Mouse (Mus musculus) midbrain, postnatal 0 days (tissue): ENCODE results near the gene Sncg. TPM values are rescaled to one million over a fixed set of nuclear protein-coding genes. Genes with fewer than 3 reads are reported as not detected.

Experiments used
- ATAC-seq: fragments of 200-750 bp; cut with Nextera tagmentation; 2 replicates; pipeline ENCODE4 v1.8.0; 2017; ENCODE audit warnings: moderate number of reproducible peaks, mild to moderate bottlenecking, moderate TSS enrichment, moderate library complexity; ENCODE audit not compliant: low FRiP score
- DNase-seq: peaks from one replicate; pipeline ENCODE4 v3.0.0-alpha.2; 2015; ENCODE audit warnings: low spot score
- H3K27ac ChIP-seq: fragments of 300-500 bp; sonication (generic); 2 replicates; pipeline ENCODE4 v1.5.1; 2014; ENCODE audit warnings: low read depth, mild to moderate bottlenecking, low read length, mixed read lengths
- H3K27me3 ChIP-seq: fragments of 300-500 bp; sonication (generic); 2 replicates; pipeline ENCODE4 v1.6.1; 2014; ENCODE audit warnings: low read length, control low read depth, mixed read lengths; ENCODE audit not compliant: insufficient read depth
- H3K36me3 ChIP-seq: fragments of 300-500 bp; sonication (generic); 2 replicates; pipeline ENCODE4 v1.6.1; 2014; ENCODE audit warnings: low read length, control low read depth, mixed read lengths; ENCODE audit not compliant: insufficient read depth
- H3K4me1 ChIP-seq: fragments of 300-500 bp; sonication (generic); 2 replicates; pipeline ENCODE4 v1.6.1; 2014; ENCODE audit warnings: mild to moderate bottlenecking, control low read depth, antibody characterized with exemption, low read length, mixed read lengths; ENCODE audit not compliant: insufficient read depth
- H3K4me2 ChIP-seq: fragments of 300-500 bp; sonication (generic); 2 replicates; pipeline ENCODE4 v1.6.1; 2014; ENCODE audit warnings: low read depth, mild to moderate bottlenecking, low read length, mixed read lengths; ENCODE audit not compliant: poor library complexity, severe bottlenecking
- H3K4me3 ChIP-seq: fragments of 300-500 bp; sonication (generic); 2 replicates; pipeline ENCODE4 v1.5.1; 2014; ENCODE audit warnings: low read depth, mild to moderate bottlenecking, low read length, moderate library complexity
- H3K9ac ChIP-seq: fragments of 300-500 bp; sonication (generic); replicated peaks from 2 replicates; pipeline ENCODE4 v1.6.1; 2014; ENCODE audit warnings: mild to moderate bottlenecking, low read length, moderate library complexity, mixed read lengths; ENCODE audit not compliant: poor library complexity, severe bottlenecking
- H3K9me3 ChIP-seq: fragments of 300-500 bp; sonication (generic); 2 replicates; pipeline ENCODE4 v1.6.1; 2016; ENCODE audit warnings: low read length, control low read depth
- CTCF ChIP-seq: IDR thresholded peaks from 2 replicates; pipeline ENCODE4 v1.5.1; 2016; ENCODE audit warnings: antibody characterized with exemption, mild to moderate bottlenecking
- WGBS: fragments of 180-500 bp; shearing (Covaris S2); extraction: QIAGEN DNeasy Blood & Tissue Kit; methylation state at CpG from one replicate; pipeline ENCODE4 v1.1.7; 2014; 5-methylcytosine and 5-hydroxymethylcytosine counted together
- polyA plus RNA-seq: library from polyadenylated mRNA; unstranded; fragments of >200 nt; fragmentation: Nextera tagmentation; extraction: Ambion mirVana; gene quantifications from 2 replicates; pipeline ENCODE4 v1.2.1, GENCODE M21; 2015
- total RNA-seq: library from RNA; depleted of rRNA; stranded (reverse); fragments of >200 nt; gene quantifications from 2 replicates; pipeline ENCODE4 v1.2.3, GENCODE M21; 2014

Gene Sncg
- total and polyA plus RNA-seq, 2 experiments from 2014 or later, result 22.3 to 26.1 TPM

DNA sequence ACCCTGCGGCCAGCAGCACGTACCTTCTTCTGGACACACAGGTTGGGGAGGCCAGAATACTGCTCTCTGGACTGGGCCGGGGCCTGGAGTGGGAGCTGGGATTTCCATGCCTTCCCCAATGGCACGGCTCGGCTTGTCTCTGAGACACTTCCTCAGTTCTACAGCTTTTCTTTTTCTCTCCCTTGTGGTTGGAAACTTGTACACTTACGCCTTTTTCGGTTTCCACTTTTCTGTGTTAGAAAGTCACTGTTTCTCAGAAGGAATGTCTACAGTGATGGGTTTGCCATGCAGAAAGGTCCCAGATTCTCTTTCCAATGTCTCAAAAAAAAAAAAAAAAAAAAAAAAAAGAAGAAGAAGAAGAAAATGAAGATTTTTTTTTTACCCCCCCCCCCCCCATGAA is 28.8 kb upstream of the Sncg start:
- Histone ChIP-seq H3K9ac (no peak overlapping the region), H3K27ac (no peak overlapping the region), H3K27me3 (no peaks in the 10 kb centered on the region), H3K4me3 (no peak overlapping the region), H3K4me1 (no peaks in the 10 kb centered on the region), H3K4me2 (no peak overlapping the region), H3K9me3 (no peaks in the 10 kb centered on the region), H3K36me3 (peaks cover 9% of the 10 kb centered on the region; the same call in 1 of the 2 replicates)
- DNase-seq, result no peak
- no peak for ATAC-seq
- 97% methylated on average over 7 of the region's 7 CpGs for WGBS
- TF ChIP-seq CTCF, result no peak

- Histone ChIP-seq H3K4me1 (no peaks in the 10 kb centered on the region), H3K27ac (no peak overlapping the region), H3K9ac (no peak overlapping the region), H3K36me3 (peaks cover 9% of the 10 kb centered on the region; the same call in 1 of the 2 replicates), H3K9me3 (no peaks in the 10 kb centered on the region), H3K4me2 (no peak overlapping the region), H3K4me3 (no peak overlapping the region), H3K27me3 (no peaks in the 10 kb centered on the region)
- WGBS, result 87% methylated on average over 8 of the region's 8 CpGs
- DNase-seq (no peak), ATAC-seq (no peak)
- TF ChIP-seq CTCF, result no peak
These were observed 28.3 kb upstream of the Sncg start for GRCm38 (mm10) chr14:34402871-34403270.

DNA sequence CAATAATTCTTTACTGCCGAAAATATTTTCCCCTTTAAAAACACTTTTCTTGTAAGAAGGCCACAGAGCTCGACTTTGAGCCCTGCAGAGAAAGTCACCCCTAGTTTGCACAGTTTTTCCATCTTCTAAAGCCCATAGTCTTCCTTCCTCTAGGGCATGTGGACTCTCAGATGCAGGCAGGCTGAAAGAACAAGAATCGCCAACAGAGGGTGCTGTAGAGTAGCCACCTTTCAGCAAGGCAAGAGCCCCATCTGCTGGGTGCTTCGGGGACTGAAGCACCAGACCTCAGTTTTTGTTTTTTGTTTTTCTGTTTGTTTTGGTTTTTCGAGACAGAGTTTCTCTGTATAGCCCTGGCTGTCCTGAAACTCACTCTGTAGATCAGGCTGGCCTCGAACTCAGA is 26.5 kb upstream of the Sncg start:
- Histone ChIP-seq H3K27ac (no peak overlapping the region), H3K36me3 (peaks cover 3% of the 10 kb centered on the region; the same call in 1 of the 2 replicates), H3K4me3 (no peak overlapping the region), H3K9me3 (no peaks in the 10 kb centered on the region), H3K4me1 (no peaks in the 10 kb centered on the region), H3K9ac (no peak overlapping the region), H3K4me2 (no peak overlapping the region), H3K27me3 (no peaks in the 10 kb centered on the region)
- TF ChIP-seq CTCF, result peak; percentile 87
- 53% methylated on average over 6 of the region's 6 CpGs for WGBS
- DNase-seq (peak; percentile 61), ATAC-seq (no peak)

GRCm38 (mm10) chr14:34400021-34400420 is 25.4 kb upstream of the Sncg start:
- Histone ChIP-seq H3K9ac (no peak overlapping the region), H3K4me3 (no peak overlapping the region), H3K27me3 (no peaks in the 10 kb centered on the region), H3K4me2 (no peak overlapping the region), H3K36me3 (peaks cover 3% of the 10 kb centered on the region; the same call in 1 of the 2 replicates), H3K27ac (no peak overlapping the region), H3K4me1 (no peaks in the 10 kb centered on the region), H3K9me3 (no peaks in the 10 kb centered on the region)
- no peak for TF ChIP-seq CTCF
- ATAC-seq, result no peak
- 92% methylated on average over 3 of the region's 3 CpGs for WGBS
- DNase-seq, result no peak

GRCm38 (mm10) chr14:34399301-34399700 is 24.7 kb upstream of the Sncg start:
- no peak overlapping the region for H3K27ac ChIP-seq
- no peak for DNase-seq
- TF ChIP-seq CTCF, result no peak
- H3K4me1 ChIP-seq, result no peaks in the 10 kb centered on the region
- H3K9ac ChIP-seq, result no peak overlapping the region
- H3K36me3 ChIP-seq, result peaks cover 3% of the 10 kb centered on the region; the same call in 1 of the 2 replicates
- ATAC-seq, result no peak
- no peak overlapping the region for H3K4me3 ChIP-seq
- no peaks in the 10 kb centered on the region for H3K27me3 ChIP-seq
- WGBS, result 97% methylated on average over 6 of the region's 6 CpGs
- H3K9me3 ChIP-seq, result no peaks in the 10 kb centered on the region
- no peak overlapping the region for H3K4me2 ChIP-seq

DNA sequence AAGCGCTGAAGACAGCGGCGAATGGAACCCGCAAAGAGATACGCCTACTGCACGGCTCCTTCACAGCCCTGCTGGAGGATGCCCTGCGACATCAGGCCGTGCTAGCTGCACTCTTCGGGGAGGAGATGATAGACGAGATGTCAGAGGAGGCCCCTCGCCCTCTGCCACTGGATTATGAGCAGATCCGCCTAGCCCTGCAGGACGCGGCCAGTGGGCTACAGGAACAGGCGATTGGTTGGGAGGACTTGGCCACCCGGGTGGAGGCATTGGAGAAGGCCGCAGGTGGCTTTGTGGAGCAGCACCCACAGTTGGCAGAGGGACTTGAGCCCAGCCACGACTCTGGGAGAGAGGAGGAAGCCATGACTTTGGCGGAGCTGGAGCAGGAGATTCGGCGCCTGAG is 24.3 kb upstream of the Sncg start:
- Histone ChIP-seq H3K9me3 (no peaks in the 10 kb centered on the region), H3K27ac (no peak overlapping the region), H3K36me3 (peaks cover 3% of the 10 kb centered on the region; the same call in 1 of the 2 replicates), H3K4me2 (no peak overlapping the region), H3K4me3 (no peak overlapping the region), H3K4me1 (no peaks in the 10 kb centered on the region), H3K27me3 (no peaks in the 10 kb centered on the region), H3K9ac (no peak overlapping the region)
- TF ChIP-seq CTCF, result no peak
- WGBS, result 94% methylated on average over 21 of the region's 21 CpGs
- no peak for DNase-seq
- no peak for ATAC-seq
